In the genomic region with DNA sequence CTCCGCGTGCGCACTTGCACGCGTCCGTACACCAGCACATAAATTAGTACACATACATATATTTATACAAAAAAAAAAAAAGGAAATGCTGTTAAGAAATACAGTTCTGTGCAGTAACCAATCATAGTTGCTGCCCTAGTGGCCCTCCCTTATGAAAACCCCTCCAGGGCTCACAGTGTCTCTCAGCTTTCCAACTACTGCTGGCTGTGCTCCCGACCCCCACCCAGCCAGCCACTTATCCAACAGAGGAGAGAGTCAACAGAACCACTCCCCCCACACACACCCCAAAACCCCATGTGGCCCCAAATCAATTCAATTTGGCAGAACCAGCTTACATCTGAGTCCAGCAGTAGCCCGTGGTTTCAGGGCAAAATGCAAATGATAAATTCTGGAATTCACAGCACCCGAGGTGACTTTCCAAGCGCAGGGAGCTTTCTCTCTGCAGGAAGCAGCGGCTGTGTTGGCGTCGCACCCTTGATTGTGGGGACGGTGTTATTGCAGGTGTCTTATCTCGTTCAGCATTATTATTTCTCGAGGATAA, we compare ENCODE assay signal across 9 mouse cellular contexts. TPM values are rescaled to one million over a fixed set of nuclear protein-coding genes. Genes with fewer than 3 reads are reported as not detected.
A peak's percentile ranks its signal among the peaks of the same experiment; 100 is the strongest.
DNase-seq lines count a peak whose midpoint lies in the region; ATAC-seq and TF ChIP-seq lines count a peak whose summit lies in the region.
"Had no signal": no experiment of that assay in that cellular context is flagged by ENCODE, and none has a peak within 500 bp of the region (broad histone marks: within the 10 kb centered on the region; RNA-seq: fewer than 3 reads in every experiment).

No protein-coding gene starts in this region.

- DNase-seq in heart, postnatal 36 days: no peak
- DNase-seq in embryonic facial prominence, embryonic 14.5 days (ENCODE audit: low spot score): peak; percentile 71
- no peak for DNase-seq in intestine, embryonic 14.5 days (ENCODE audit: low spot score)
- DNase-seq in midbrain, postnatal 0 days (ENCODE audit: low spot score): peak; percentile 38
- no peak for DNase-seq in layer of hippocampus, adult 8-10 months (ENCODE audit: low spot score in 2 of 2)
- DNase-seq in yolk sac, embryonic 10.5 days (ENCODE audit: low spot score): no peak

- intact Hi-C loops in heart, postnatal 36 days (cut with DNase I): no loop called here

- no peaks in the 10 kb centered on the region for H3K36me3 ChIP-seq in heart, embryonic 16.5 days (ENCODE audit: control insufficient read depth, insufficient read depth)
- no peaks in the 10 kb centered on the region for H3K36me3 ChIP-seq in embryonic facial prominence, embryonic 14.5 days (ENCODE audit: control insufficient read depth, insufficient read depth, low read length)
- H3K36me3 ChIP-seq in intestine, embryonic 14.5 days (ENCODE audit: control insufficient read depth, insufficient read depth, low read length): no peaks in the 10 kb centered on the region
- H3K36me3 ChIP-seq in midbrain, postnatal 0 days (ENCODE audit: insufficient read depth, low read length): no peaks in the 10 kb centered on the region

- H3K4me1 ChIP-seq in heart, embryonic 16.5 days (ENCODE audit: control insufficient read depth, insufficient read depth, low read length): peaks cover 9% of the 10 kb centered on the region
- peaks cover 29% of the 10 kb centered on the region for H3K4me1 ChIP-seq in embryonic facial prominence, embryonic 14.5 days (ENCODE audit: control insufficient read depth, insufficient read depth, low read length)
- peaks cover 31% of the 10 kb centered on the region for H3K4me1 ChIP-seq in intestine, embryonic 14.5 days (replicated peaks; ENCODE audit: control insufficient read depth, insufficient read depth, low read length)
- peaks cover 17% of the 10 kb centered on the region for H3K4me1 ChIP-seq in midbrain, postnatal 0 days (ENCODE audit: insufficient read depth, low read length)

- no peak for TF ChIP-seq CTCF in midbrain, postnatal 0 days (IDR thresholded peaks at IDR 0.05)

- H3K27ac ChIP-seq in heart, embryonic 16.5 days (ENCODE audit: low read length): no peak overlapping the region
- H3K27ac ChIP-seq in embryonic facial prominence, embryonic 14.5 days (replicated peaks; ENCODE audit: low read depth, low read length): peak overlapping the region; percentile 71
- H3K27ac ChIP-seq in intestine, embryonic 14.5 days (ENCODE audit: low read depth): no peak overlapping the region
- H3K27ac ChIP-seq in midbrain, postnatal 0 days (ENCODE audit: low read depth, low read length): peak overlapping the region; percentile 55

- H3K27me3 ChIP-seq in heart, embryonic 16.5 days (ENCODE audit: control insufficient read depth, insufficient read depth, low read length): peaks cover 25% of the 10 kb centered on the region
- H3K27me3 ChIP-seq in embryonic facial prominence, embryonic 14.5 days (replicated peaks; ENCODE audit: control insufficient read depth, insufficient read depth, low read length): no peaks in the 10 kb centered on the region
- peaks cover 14% of the 10 kb centered on the region for H3K27me3 ChIP-seq in intestine, embryonic 14.5 days (replicated peaks; ENCODE audit: control insufficient read depth, insufficient read depth, low read length)
- no peaks in the 10 kb centered on the region for H3K27me3 ChIP-seq in midbrain, postnatal 0 days (ENCODE audit: insufficient read depth, low read length)
- H3K27me3 ChIP-seq: CH12.LX had no signal

- WGBS in heart, embryonic 16.5 days: 19% methylated on average over 16 of the region's 16 CpGs
- 16% methylated on average over 16 of the region's 16 CpGs for WGBS in embryonic facial prominence, embryonic 14.5 days
- WGBS in intestine, embryonic 14.5 days: 14% methylated on average over 16 of the region's 16 CpGs
- WGBS in midbrain, postnatal 0 days: 16% methylated on average over 16 of the region's 16 CpGs

- peak overlapping the region; percentile 51 for H3K4me2 ChIP-seq in heart, embryonic 16.5 days (ENCODE audit: low read depth, low read length)
- peak overlapping the region; percentile 47 for H3K4me2 ChIP-seq in embryonic facial prominence, embryonic 14.5 days (ENCODE audit: low read depth, low read length)
- H3K4me2 ChIP-seq in intestine, embryonic 14.5 days (ENCODE audit: low read length): peak overlapping the region; percentile 37
- peak overlapping the region; percentile 28; the same call in 1 of the 2 replicates for H3K4me2 ChIP-seq in midbrain, postnatal 0 days (ENCODE audit: low read depth, low read length, poor library complexity, severe bottlenecking)

- H3K9ac ChIP-seq in heart, embryonic 16.5 days (ENCODE audit: low read length): peak overlapping the region; percentile 32; the same call in 1 of the 2 replicates
- no peak overlapping the region; the same call in 1 of the 2 replicates for H3K9ac ChIP-seq in embryonic facial prominence, embryonic 14.5 days (ENCODE audit: low read depth, low read length)
- H3K9ac ChIP-seq in intestine, embryonic 14.5 days (ENCODE audit: low read length): no peak overlapping the region
- peak overlapping the region; percentile 39 for H3K9ac ChIP-seq in midbrain, postnatal 0 days (replicated peaks; ENCODE audit: low read length, poor library complexity, severe bottlenecking)

- peak overlapping the region; percentile 26 for H3K4me3 ChIP-seq in heart, embryonic 16.5 days (ENCODE audit: low read length)
- peak overlapping the region; percentile 8 for H3K4me3 ChIP-seq in embryonic facial prominence, embryonic 14.5 days (ENCODE audit: low read depth, low read length)
- H3K4me3 ChIP-seq in intestine, embryonic 14.5 days (ENCODE audit: low read depth, low read length): 0 out of 2 replicates have a peak overlapping the region, but pooled peaks have one; percentile 1
- H3K4me3 ChIP-seq in midbrain, postnatal 0 days (ENCODE audit: low read depth, low read length): no peak overlapping the region

- H3K9me3 ChIP-seq in heart, embryonic 16.5 days (replicated peaks; ENCODE audit: control insufficient read depth, low read length): no peaks in the 10 kb centered on the region
- H3K9me3 ChIP-seq in embryonic facial prominence, embryonic 14.5 days (ENCODE audit: control insufficient read depth, low read length): no peaks in the 10 kb centered on the region
- H3K9me3 ChIP-seq in intestine, embryonic 14.5 days (ENCODE audit: control insufficient read depth, low read length): no peaks in the 10 kb centered on the region
- H3K9me3 ChIP-seq in midbrain, postnatal 0 days (ENCODE audit: low read length): no peaks in the 10 kb centered on the region

- no peak for ATAC-seq in heart, embryonic 16.5 days (replicated peaks; ENCODE audit: extremely low read depth, insufficient read depth, low FRiP score)
- ATAC-seq in embryonic facial prominence, embryonic 14.5 days (ENCODE audit: low read depth): peak; percentile 38; the same call in 1 of the 2 replicates
- no peak for ATAC-seq in intestine, embryonic 14.5 days (replicated peaks; ENCODE audit: low FRiP score, low TSS enrichment, low read depth)
- no peak for ATAC-seq in midbrain, postnatal 0 days (ENCODE audit: low FRiP score)
- ATAC-seq in megakaryocyte-erythroid progenitor cell, adult 5-6 weeks (replicated peaks; ENCODE audit: low FRiP score, low TSS enrichment, poor library complexity, severe bottlenecking): no peak

RNA-seq across cellular contexts. Expression of gene Tnrc6c, which starts 36.7 kb away (rescaled TPM):
- 6.1 and 6.5 TPM in 2 replicates for polyA plus RNA-seq in heart, embryonic 16.5 days (2015; fragmentation: Nextera tagmentation; extraction: Ambion mirVana)
- 10 to 100 TPM; 28.1 to 34.1 TPM for total RNA-seq in heart, postnatal 36 days (2021)
- polyA plus RNA-seq in embryonic facial prominence, embryonic 14.5 days (2014; fragmentation: Nextera tagmentation; extraction: Ambion mirVana): 15.2 and 16.3 TPM in 2 replicates
- 12.6 and 13.8 TPM in 2 replicates for polyA plus RNA-seq in intestine, embryonic 14.5 days (2014; fragmentation: Nextera tagmentation; extraction: Ambion mirVana)
- total RNA-seq in midbrain, postnatal 0 days (2014; rRNA removed): 78.4 and 79.8 TPM in 2 replicates
- 22.8 and 26.5 TPM in 2 replicates for polyA plus RNA-seq in midbrain, postnatal 0 days (2015; fragmentation: Nextera tagmentation; extraction: Ambion mirVana)
- total RNA-seq in layer of hippocampus, adult 8-10 months (2022): 10 to 100 TPM; 69.4 to 83.2 (median 76.7) TPM
- total RNA-seq in megakaryocyte-erythroid progenitor cell, adult 5-6 weeks (2014; fragmentation: Nextera tagmentation): 27.1 and 32.2 TPM in 2 replicates
- 15.8 and 18.0 TPM in 2 replicates for total RNA-seq in megakaryocyte-erythroid progenitor cell, adult 5-6 weeks (2017)

Comparison
In these comparisons a context has a peak if more than half of its experiments do, and no peak if none do; other contexts are left out.
1. H3K27ac ChIP-seq: peak in embryonic facial prominence, embryonic 14.5 days (single experiment) and midbrain, postnatal 0 days (single experiment); none in heart, embryonic 16.5 days (single experiment) and intestine, embryonic 14.5 days (single experiment).
2. H3K9ac ChIP-seq: peak in heart, embryonic 16.5 days (single experiment) and midbrain, postnatal 0 days (single experiment); none in embryonic facial prominence, embryonic 14.5 days (single experiment) and intestine, embryonic 14.5 days (single experiment).
3. DNase-seq: peak in embryonic facial prominence, embryonic 14.5 days (single experiment) and midbrain, postnatal 0 days (single experiment); none in heart, postnatal 36 days (0 of 2), intestine, embryonic 14.5 days (single experiment), layer of hippocampus, adult 8-10 months (0 of 2) and yolk sac, embryonic 10.5 days (single experiment).
4. Peak in every context shown above with its lines, with median percentiles within 50 percentile points of each other: H3K4me2 ChIP-seq.